Mouse (Mus musculus): ENCODE data around the gene Limd2. TPM values are rescaled to one million over a fixed set of nuclear protein-coding genes. Genes with fewer than 3 reads are reported as not detected.

Limd2 gene
- polyA plus RNA-seq (2014; fragmentation: Illumina TruSeq; extraction: RNeasy Lipid Tissue Mini Kit (QIAGEN cat#74804); ENCODE audit: low read depth, low replicate concordance): 2.9 TPM

GRCm38 (mm10) chr11:106160841-106161721 lies at the start of gene Limd2, which contains the start of gene Gm10840:
TSS of gene Limd2 (minus strand) at chr11:106160860.
TSS of gene Gm10840 (plus strand) at chr11:106160850.

GRCm38 (mm10) chr11:106202123-106202465 lies 41.4 kb upstream of the Limd2 start, which contains the start of gene Strada:
TSS of gene Strada (minus strand) at chr11:106202168.

Other genes with a start within 250 kb of the Limd2 start
- gene Cyb561, start 207.5 kb downstream of the Limd2 start, polyA plus RNA-seq (2014; fragmentation: Illumina TruSeq; extraction: RNeasy Lipid Tissue Mini Kit (QIAGEN cat#74804); ENCODE audit: low read depth, low replicate concordance): 13.5 TPM
- 50.4 TPM for gene Ace, start 192.9 kb downstream of the Limd2 start, polyA plus RNA-seq (2014; fragmentation: Illumina TruSeq; extraction: RNeasy Lipid Tissue Mini Kit (QIAGEN cat#74804); ENCODE audit: low read depth, low replicate concordance)
- not detected for gene Ace3, start 166.2 kb downstream of the Limd2 start, polyA plus RNA-seq (2014; fragmentation: Illumina TruSeq; extraction: RNeasy Lipid Tissue Mini Kit (QIAGEN cat#74804); ENCODE audit: low read depth, low replicate concordance)
- gene Kcnh6, start 152.7 kb downstream of the Limd2 start, polyA plus RNA-seq (2014; fragmentation: Illumina TruSeq; extraction: RNeasy Lipid Tissue Mini Kit (QIAGEN cat#74804); ENCODE audit: low read depth, low replicate concordance): not detected
- 26.0 TPM for gene Dcaf7, start 124.0 kb downstream of the Limd2 start, polyA plus RNA-seq (2014; fragmentation: Illumina TruSeq; extraction: RNeasy Lipid Tissue Mini Kit (QIAGEN cat#74804); ENCODE audit: low read depth, low replicate concordance)
- gene Taco1, start 94.8 kb downstream of the Limd2 start, polyA plus RNA-seq (2014; fragmentation: Illumina TruSeq; extraction: RNeasy Lipid Tissue Mini Kit (QIAGEN cat#74804); ENCODE audit: low read depth, low replicate concordance): 13.6 TPM
- 8.2 TPM for gene Map3k3, start 76.2 kb downstream of the Limd2 start, polyA plus RNA-seq (2014; fragmentation: Illumina TruSeq; extraction: RNeasy Lipid Tissue Mini Kit (QIAGEN cat#74804); ENCODE audit: low read depth, low replicate concordance)
- gene Gm10840, start within 50 bp of the Limd2 start, polyA plus RNA-seq (2014; fragmentation: Illumina TruSeq; extraction: RNeasy Lipid Tissue Mini Kit (QIAGEN cat#74804); ENCODE audit: low read depth, low replicate concordance): not detected
- gene Strada, start 41.3 kb upstream of the Limd2 start, polyA plus RNA-seq (2014; fragmentation: Illumina TruSeq; extraction: RNeasy Lipid Tissue Mini Kit (QIAGEN cat#74804); ENCODE audit: low read depth, low replicate concordance): 9.5 TPM
- 171 TPM for gene Ccdc47, start 55.5 kb upstream of the Limd2 start, polyA plus RNA-seq (2014; fragmentation: Illumina TruSeq; extraction: RNeasy Lipid Tissue Mini Kit (QIAGEN cat#74804); ENCODE audit: low read depth, low replicate concordance)
- 35.0 TPM for gene Ddx42, start 56.1 kb upstream of the Limd2 start, polyA plus RNA-seq (2014; fragmentation: Illumina TruSeq; extraction: RNeasy Lipid Tissue Mini Kit (QIAGEN cat#74804); ENCODE audit: low read depth, low replicate concordance)
- 14.3 TPM for gene Ftsj3, start 95.2 kb upstream of the Limd2 start, polyA plus RNA-seq (2014; fragmentation: Illumina TruSeq; extraction: RNeasy Lipid Tissue Mini Kit (QIAGEN cat#74804); ENCODE audit: low read depth, low replicate concordance)
- 30.8 TPM for gene Psmc5, start 95.3 kb upstream of the Limd2 start, polyA plus RNA-seq (2014; fragmentation: Illumina TruSeq; extraction: RNeasy Lipid Tissue Mini Kit (QIAGEN cat#74804); ENCODE audit: low read depth, low replicate concordance)
- 5.1 TPM for gene Smarcd2, start 112.1 kb upstream of the Limd2 start, polyA plus RNA-seq (2014; fragmentation: Illumina TruSeq; extraction: RNeasy Lipid Tissue Mini Kit (QIAGEN cat#74804); ENCODE audit: low read depth, low replicate concordance)
- not detected for gene Tcam1, start 115.8 kb upstream of the Limd2 start, polyA plus RNA-seq (2014; fragmentation: Illumina TruSeq; extraction: RNeasy Lipid Tissue Mini Kit (QIAGEN cat#74804); ENCODE audit: low read depth, low replicate concordance)
- gene Gh, start 141.0 kb upstream of the Limd2 start, polyA plus RNA-seq (2014; fragmentation: Illumina TruSeq; extraction: RNeasy Lipid Tissue Mini Kit (QIAGEN cat#74804); ENCODE audit: low read depth, low replicate concordance): not detected
- gene Cd79b, start 153.9 kb upstream of the Limd2 start, polyA plus RNA-seq (2014; fragmentation: Illumina TruSeq; extraction: RNeasy Lipid Tissue Mini Kit (QIAGEN cat#74804); ENCODE audit: low read depth, low replicate concordance): 0.53 TPM
- not detected for gene Scn4a, start 192.4 kb upstream of the Limd2 start, polyA plus RNA-seq (2014; fragmentation: Illumina TruSeq; extraction: RNeasy Lipid Tissue Mini Kit (QIAGEN cat#74804); ENCODE audit: low read depth, low replicate concordance)
- gene Prr29, start 204.6 kb upstream of the Limd2 start, polyA plus RNA-seq (2014; fragmentation: Illumina TruSeq; extraction: RNeasy Lipid Tissue Mini Kit (QIAGEN cat#74804); ENCODE audit: low read depth, low replicate concordance): not detected
- 1.4 TPM for gene Icam2, start 227.2 kb upstream of the Limd2 start, polyA plus RNA-seq (2014; fragmentation: Illumina TruSeq; extraction: RNeasy Lipid Tissue Mini Kit (QIAGEN cat#74804); ENCODE audit: low read depth, low replicate concordance)